Mouse (Mus musculus) lung, postnatal 0 days (tissue): ENCODE measurements at regions not wholly inside any gene's neighbourhood (a gene's known extent, or its start where the extent isn't known, plus 50 kb on each side); places are given as distances from the start of the nearest gene placed in this dataset.

Experiments
- CTCF ChIP-seq: IDR thresholded peaks from 2 replicates; pipeline ENCODE4 v1.5.1; 2016; ENCODE audit warnings: antibody characterized with exemption, mild to moderate bottlenecking
- EP300 ChIP-seq: IDR thresholded peaks from 2 replicates; pipeline ENCODE4 v1.6.1; 2016; ENCODE audit warnings: antibody characterized with exemption, mild to moderate bottlenecking, control low read depth

DNA sequence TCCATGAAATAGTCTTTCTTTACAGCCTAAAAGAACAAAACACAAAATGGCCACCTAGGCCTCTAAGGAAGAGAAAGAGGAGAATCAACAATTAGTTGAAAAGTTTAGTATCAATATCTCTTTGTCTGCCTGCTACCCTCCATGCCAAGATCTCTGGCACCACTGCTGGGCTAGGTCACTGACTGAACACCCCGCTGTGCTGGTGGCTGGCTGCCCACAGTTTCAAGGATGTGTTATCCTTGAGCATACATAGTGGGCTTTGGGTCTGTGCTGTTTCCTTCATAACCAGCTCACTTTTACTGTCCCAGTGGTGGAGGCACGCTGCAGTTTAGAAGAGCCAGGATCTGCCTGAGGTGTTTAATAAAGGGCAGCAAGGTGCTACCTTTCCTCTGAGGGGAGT, 559.0 kb upstream of the Syt1 start:
- TF ChIP-seq CTCF (no peak), EP300 (no peak)
